Mouse (Mus musculus) adrenal gland, postnatal 36 days (tissue): ENCODE data around the gene Fgr. TPM values are rescaled to one million over a fixed set of nuclear protein-coding genes. Genes with fewer than 3 reads are reported as not detected.

Experiments
- DNase-seq, 2 experiments: peaks; one replicate each; pipeline ENCODE4 v3.0.0; 2021; ENCODE audit warnings: mixed read lengths in 1 of 2
- total RNA-seq, 2 experiments: library from RNA; stranded (reverse); gene quantifications; 2 replicates each; pipeline ENCODE4 v1.2.3; 2021

The Fgr gene
- total RNA-seq, 2 experiments from 2014 or later = 0.30 to 0.40 TPM

DNA sequence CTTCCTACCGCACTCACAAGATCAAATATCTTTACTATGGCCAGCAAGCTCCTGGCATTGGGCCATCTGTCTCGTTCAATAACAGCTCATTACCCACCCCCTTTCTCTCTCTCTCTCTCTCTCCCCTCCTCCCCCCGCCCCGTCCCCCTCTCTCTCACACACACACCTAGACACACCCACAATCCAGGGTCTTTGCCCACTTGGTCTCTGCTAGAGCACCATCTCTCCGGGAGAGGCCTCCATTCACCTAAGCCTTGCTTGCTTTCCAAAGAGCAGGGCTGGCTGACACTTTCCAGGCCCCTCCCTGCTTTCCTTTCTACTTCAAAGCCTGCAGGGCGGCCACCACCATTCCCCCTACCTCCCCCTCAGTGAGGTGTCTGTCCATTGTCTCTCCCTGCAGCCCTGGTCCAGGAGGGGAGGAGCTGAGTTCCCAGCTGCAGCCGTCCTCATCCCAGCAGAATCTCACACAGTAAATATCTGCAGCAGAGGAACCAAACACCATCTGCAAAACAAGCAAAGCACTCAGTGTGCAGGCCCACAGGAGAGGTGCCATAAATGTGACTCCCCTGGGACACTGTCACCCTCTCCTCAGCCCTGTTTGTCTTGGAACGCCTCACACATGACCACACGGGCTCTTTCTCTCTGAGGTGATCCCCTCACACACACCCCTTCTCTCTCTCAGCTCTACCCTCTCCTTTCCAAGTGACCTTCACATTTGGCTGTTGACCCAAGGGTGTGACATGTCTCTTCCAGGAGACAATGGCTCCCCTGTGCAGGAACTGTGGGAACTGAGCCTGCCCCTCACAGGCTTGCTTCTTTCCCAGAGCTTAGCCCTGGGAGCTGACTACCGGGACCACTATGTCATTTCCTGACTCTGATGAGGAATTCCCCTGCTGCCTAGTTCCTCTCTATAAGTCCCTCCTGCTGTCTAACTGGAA is 14.9 kb upstream of the Fgr start:
- DNase-seq = peak in 1 of 2 experiments; percentile 50

DNA sequence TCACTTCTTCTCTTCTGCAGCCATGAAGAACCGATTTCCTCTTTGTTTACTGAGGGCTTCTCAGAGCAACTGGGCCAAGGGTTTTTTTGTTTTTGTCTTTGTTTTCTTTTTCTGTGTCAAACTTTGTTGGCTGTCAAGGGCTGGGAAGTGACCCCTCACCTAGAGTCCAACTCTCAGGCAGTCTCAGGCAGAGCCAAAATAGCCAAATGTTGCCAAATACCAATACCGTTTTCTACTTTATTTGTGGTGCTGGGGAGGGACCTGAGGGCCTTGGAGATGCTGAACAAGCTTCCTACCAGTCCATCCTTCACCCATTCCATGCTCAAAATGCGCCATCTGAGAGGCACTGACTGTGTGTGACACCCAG is 14.2 kb upstream of the Fgr start:
- no peak for DNase-seq

DNA sequence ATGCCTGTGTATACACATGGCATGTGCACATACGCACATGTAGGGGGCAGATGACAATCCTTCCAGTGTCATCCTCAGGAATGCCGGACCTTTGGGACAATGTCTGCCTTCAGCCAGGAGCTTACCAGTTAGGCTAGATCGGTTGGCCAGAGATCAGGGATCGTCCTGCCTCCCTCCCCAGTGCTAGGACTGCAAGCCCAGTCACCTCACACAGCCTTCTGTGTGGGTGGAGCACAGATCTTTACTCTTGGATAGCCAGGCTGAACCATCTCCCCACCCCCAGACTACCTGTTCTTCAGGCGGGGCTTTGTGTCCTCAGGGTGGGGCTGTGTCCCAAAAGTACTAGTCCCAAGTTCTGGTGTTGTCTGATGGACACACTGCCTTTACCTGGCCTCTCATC is 13.6 kb upstream of the Fgr start:
- DNase-seq = no peak

DNA sequence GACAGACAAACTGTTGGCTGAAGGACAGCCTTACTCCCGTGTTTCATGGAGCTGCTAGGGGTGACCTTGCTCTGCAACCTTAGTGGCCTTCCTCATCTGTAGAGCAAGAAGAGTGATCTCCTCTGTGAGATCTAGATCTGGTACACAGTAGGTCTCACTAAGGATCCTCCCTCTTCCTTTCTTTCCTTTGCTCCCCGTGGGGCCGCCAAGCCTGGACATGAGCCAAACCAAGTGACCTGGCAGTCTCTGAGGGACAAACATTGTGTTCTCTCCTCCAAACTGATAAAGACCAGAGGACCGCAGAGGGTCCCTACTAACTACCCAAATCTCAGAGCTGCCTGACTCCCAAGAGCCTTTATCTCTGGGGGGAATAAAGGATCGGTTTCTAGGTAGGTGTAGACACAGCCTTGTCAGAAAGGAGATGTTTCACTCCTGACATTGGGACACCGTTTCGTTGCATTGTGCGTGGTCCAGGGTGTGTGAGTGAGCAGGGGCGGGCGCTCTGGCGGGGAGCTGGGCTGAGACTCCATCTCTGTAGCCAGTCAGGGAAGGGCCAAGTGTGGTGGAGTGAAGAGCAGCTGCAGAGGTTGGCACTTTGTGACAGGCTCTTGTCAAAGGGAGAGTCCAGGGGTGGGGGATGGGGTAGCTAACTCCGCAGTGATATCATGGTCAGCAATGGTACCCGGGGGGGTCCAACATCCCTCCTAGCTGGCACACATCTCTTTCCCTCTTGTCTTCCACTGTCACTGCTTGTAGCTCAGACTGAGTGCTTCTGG is 12.8 kb upstream of the Fgr start:
- DNase-seq = peak; percentile 77 to 84

DNA sequence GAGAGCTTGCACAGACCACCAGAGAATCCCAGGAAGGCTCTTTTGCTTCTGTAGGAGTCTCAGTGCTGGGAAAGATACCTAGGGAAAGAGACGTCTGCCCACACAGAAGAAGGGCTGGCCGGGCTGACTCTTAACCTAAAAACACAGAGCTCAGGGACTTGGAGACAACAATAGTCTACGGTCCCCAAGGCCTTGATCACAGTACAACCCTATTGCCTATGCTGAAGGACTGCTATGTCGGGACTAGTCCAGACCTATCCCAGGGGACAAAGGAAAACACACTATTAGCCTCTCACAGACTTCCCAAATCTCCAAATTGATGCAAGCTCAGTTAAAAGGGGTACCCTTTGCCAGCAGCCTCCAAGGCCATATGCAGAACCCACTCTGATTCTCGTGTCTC is 12.0 kb upstream of the Fgr start:
- no peak for DNase-seq

DNA sequence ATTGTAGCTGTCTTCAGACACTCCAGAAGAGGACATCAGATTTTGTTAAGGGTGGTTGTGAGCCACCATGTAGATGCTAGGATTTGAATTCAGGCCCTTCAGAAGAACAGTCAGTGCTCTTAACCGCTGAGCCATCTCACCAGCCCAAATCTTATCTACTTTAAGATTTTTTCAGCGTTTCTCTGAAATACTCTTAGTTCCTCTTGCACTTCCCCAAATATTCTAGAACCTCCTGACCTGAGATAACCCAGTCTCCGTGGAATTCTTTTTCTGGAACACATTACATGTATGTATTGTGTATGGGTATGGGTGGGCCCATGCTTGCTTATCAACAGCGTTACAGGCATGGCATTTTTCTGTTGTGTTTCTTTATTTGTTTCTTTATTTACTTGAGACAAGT is 11.3 kb upstream of the Fgr start:
- DNase-seq = no peak

DNA sequence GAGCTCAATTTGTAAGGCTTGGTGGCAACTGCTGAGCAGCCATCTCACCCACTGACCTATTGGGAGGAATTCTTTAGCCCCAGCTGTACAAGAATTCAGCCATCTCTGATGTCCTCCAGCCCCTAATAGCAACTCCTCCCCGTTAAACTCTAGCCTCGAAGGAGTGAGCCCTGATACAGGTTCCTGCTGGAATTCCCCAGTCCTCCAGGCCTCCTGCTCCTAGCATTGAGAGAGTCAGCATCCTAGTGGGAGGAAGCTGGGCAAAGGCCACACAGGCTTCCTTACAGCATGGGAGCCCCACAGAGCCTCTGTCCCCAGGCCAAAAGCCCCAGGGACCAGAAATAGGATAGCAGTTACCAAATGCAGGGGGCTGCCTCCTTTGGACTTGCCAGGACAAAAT is 10.5 kb upstream of the Fgr start:
- no peak for DNase-seq

DNA sequence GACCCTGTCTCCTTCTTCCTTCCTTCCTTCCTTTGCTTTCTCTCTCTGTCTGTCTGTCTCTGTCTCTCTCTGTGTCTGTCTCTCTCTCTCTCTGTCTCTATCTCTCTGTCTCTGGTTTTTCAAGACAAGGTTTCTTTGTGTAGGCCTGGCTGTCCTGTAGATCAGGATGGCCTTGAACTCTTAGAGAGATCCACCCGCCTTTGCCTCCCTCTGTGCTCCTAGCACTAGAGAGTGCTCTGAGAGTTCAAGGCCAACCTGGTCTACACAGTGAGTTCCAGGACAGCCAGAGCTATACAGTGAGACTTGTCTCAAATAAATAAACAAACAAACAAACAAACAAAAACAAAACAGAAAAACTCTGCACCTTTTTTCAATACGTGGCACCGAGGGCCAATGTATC is 9.8 kb upstream of the Fgr start:
- no peak for DNase-seq

DNA sequence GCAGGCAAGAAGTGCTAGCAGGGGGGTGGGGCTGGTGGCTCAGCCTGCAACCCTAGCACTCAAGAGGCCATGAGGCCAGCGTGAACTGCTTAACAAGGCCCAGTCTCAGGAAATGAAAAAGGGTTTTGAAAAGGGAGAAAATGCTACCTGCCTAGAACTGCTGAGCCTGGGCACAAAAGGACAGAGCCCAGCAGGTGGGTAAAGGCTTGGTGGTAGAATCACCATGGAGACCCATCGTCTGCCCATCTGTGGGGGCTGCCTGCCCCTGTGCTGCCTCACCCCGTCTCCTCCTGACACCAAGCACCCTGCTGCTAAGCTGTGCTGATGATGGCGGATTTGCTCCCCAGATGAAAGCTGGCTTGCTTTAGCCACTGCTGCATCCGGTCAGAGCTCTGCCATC is 9.4 kb upstream of the Fgr start:
- no peak for DNase-seq

DNA sequence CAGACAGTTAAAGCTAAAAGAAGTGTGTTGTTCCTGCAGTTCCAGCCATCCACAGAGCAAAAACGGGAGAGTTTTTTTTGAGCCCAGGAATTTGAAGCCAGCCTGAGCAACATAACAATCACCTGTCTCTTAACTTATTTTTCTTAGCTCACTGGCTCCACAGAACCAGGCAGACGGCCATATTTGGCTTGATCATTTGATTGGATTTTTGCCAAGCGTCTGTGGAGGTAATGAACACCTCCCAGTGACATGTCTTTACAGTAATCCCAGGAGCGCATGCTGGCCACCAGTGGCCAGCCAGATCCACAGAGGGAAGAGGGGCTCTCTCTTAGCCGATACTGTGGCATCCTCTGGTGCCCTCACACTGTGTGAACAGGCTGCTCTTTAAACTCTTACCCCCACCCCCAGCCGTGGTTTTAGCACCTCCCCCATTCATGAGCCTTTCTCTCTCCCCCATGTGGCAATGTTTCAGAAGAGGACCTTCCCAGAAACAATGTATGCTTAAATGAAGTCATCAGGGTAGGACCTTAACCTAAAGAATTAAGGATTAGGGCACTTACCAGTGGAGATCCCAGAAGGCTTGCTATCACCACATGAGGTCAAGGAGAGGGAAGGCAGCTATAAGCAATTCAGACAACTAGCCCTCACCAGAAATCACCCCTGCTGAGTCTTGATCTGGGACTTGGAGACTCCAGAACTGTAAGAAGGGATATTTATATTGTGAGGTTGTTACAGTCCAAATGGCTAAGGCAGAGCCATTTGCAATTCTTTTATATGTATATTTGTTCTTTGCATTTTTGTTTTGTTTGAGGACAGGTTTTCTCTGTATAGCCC is 5.6 kb upstream of the Fgr start:
- DNase-seq = no peak

DNA sequence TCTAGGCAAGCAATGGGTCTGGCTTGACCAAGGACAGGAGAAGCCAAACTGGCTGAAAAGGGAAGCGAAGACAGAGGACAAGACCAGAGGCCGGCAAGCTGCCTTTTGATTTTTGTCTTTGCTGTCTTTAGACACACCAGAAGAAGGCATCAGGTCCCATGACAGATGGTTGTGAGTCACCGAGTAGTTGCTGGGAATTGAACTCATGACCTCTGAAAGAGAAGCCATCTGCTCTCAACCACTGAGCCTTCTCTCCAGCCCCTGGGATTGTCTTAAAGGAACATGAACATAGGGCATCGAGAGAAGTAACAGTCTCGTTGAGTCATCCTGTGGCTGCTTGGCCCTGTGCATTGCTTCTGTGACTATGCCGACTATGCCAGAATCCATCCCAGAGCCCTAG is 2.3 kb upstream of the Fgr start:
- no peak for DNase-seq

DNA sequence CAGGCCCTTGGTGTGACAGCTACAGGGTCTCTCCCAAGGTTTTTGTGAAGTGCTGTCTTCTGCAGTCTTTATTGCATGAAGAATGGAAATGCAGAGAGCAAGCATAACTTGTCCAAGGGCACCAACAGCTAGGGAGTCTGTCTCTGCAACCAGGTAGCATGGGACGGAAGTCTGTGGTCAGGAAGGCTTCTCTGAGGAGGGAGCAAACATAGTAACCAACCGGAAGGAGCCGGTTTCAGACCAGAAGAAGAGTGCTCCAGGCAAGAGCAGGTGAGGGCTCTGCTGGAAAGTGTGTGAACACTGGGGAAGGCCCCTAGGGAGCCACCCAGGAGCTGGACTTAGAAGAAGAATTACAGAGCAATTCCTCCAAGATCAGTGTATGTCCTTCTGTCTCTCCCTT is 1.8 kb upstream of the Fgr start:
- DNase-seq = no peak

DNA sequence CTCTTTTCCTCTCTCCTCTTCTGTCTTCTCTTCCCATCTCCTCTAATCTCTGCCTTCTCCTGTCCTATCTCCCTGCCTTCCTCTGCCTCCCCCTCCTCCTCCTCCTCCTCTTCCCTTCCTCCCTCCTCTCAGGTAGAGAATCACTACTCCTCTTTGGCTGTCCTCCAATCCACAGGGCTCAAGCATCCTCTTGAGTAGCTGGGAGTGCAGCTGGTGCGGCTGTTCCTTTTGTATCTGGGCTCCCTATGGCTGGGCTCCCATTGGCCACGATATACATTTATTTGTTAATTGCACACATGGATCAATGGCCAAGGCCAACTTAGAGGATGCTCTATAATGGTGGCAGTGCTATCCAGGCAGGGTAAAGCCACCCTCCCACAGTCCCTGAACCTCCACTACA is 1.3 kb upstream of the Fgr start:
- no peak for DNase-seq

DNA sequence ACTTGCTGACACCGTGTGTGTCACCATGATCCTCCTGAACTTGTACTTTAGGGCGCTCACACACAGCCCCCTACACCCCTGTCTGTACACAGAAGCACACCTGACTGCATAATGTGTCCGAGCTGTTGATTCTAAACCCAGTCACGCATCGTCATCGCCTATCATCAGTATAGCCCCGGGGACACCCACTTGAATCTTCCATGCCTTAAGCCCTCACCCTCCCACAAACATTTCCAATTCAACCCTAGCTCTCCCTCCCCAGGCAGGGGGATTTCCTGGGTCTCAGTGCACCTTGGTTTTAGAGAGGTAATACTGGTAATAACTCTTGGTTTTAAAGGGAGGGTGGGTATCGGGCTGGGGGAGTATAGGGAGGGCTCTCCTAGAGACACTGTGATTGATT is 709 bp upstream of the Fgr start:
- no peak for DNase-seq

DNA sequence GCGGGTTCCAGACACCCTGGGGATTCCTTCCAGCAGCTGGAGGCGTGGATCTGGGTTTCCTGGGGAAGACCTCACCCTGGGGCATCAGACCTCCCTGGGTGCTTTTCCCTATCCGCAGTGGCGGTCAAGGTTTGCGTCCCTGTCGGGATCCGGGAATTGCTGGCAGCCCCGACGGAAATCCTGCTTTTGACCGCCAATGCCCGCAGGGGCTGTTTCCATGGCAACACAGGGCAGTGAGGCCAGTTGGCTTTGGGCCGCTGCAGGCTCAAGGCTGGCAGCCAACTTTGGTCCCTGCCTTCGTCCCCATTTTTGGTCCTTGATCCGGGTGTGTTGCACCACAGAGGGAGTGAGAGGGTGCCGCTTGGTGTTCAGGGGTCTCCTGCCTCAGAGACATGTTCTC is 1.0 kb downstream of the Fgr start:
- peak; percentile 89 to 91 for DNase-seq

DNA sequence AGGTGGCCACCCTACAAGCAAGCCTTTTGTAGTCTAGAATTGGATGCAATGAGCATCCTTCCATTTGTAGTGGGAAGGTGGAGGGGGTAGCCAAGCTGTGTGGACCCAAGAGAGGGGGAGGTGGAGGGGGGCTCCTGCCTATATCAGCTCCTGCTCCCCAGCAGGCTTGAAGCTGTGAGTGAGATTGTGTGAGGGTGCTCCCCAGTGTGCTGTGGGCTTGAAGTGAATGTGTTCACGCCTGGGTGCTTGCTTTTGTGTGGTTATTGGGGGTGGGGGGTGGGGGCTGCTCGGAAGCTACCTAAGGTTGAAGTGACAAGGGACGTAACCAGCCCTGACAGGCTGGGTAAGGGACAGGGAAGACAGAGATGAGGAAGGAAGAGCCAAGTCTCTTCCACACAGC is 1.9 kb downstream of the Fgr start:
- no peak for DNase-seq

DNA sequence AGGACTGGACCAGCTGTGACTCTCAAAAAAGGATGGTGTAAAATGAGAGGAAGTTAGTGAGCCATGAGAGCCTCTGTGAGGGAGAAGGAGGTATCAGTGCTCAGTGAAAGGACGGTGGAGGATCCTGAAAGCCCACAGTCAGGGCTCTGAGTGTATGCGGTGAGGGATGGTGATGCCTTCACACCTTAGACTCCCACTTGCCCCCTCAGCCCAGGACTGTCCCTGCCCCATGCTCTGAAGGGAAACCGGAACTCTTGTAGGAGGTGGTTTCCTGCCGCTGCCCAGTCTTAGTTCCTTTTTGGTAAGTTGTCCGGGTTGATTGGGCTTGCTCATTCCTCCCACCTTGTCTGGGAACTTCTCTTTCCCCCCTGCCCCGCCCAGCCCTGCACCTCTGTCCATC is 2.8 kb downstream of the Fgr start:
- DNase-seq = no peak

DNA sequence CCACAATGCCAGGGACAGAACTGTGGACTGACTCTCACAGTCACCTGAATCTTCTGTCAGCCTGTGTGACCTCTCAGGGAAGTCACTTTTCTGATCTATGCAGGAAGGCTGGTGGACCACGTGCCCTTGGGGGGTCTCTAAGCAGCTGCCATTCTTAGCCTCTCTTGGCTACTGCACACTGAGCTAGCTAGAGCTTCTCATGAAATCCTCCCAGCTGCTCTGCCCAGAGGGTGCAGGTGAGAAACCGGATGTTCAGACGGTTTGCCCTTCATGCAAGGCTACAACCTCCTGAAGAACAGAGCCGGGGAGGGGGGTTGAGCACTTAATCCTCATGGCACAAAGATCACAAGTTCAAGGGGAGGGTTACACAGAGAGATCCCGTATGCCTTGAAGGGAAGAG is 3.7 kb downstream of the Fgr start:
- DNase-seq = no peak

DNA sequence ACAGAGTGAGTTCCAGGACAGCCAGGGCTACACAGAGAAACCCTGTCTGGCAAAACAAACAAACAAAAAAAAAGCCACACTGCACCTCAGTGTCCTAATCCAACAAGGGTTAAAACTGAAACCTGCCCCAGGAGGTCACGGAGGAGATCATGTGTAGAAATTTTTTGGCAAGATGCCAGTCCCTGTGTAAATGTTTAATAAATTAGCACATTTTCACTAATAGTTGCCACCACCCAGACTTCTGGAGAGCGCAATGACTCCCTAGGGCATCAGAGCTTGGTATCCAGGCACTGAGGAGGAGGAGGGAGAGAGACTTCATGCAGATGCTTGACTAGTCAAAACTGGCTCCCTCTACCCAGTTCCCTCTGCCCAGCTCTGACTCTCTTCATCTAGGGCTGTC is 5.3 kb downstream of the Fgr start:
- no peak for DNase-seq

DNA sequence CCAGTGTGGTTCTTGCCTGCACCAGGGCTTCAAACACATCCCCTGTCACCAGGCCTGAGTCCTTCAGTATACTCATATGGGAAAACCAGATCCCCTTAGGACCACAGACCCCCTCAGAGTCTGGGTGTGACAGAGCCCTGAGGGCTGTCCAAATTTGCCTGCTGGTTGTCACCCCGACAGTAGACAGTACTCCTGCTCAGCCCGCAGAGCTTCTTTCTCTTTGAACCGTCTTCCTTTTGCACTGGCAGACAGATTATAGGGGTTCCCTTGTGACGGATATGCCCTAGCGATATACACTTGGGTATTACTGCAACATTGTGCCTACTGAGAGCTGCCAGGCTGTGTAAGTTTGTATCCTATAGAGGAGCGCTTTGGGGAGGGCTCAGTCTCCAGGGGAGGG is 7.7 kb downstream of the Fgr start:
- DNase-seq = no peak

DNA sequence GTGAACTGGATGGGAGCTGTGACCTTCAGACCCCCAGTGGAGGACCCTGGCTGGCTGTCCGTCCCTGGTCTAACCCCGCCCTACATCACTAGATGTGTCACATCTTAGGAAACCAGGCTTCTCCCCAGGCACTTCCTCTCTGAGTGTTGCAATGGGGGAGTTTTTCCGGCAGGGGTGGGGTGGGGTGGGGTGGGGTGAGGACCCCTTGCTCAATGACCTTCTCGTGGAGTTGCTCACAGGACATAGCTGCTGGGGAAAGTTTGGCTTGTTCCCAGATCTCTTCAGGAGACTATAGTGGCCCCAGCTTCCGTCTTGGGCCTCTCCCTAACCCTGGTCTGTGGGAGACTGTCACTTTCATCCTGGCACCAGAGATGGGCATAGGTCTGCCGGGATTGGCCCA is 9.1 kb downstream of the Fgr start:
- DNase-seq = no peak

DNA sequence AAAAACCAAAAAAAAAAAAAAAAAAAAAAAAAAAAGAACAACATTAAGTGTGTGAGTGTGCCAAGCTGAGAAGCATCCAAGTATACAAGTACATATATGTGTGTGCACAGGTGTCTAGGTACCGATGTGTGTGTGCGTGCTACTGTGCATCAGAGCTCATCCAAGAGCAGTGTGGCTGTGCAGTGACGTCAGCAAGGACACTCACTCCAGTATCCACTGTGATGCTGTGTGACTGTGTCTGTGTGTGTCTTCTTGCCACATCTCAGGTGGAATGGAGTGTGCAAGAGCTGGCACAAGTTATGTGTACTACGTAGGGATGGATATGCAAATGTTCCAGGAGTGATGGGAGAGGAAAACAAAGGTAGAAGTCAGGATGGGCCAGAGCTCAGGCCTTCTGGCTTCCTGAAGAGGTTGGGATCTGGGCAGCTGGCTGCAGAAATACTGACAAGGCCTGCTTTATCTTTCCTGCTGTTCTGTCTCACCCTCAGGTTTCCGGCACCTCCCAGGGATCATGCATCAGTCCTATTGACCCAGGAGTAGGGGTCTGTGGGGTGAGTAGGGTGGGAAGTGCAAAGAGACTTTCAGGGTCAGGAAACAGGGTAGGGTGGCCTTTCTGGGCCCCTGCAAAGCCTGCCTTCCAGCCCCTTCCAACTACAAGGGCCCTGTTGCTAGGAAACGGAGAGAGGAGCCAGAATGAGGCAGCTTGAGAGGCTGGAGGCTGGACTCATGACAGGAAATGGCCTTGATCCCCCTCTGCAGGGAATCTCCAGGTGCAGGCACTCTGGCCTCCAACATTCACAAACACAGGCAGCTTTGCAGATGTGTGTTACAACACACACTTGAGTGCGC is 10.0 kb downstream of the Fgr start:
- peak; percentile 53 to 54 for DNase-seq
